Mouse (Mus musculus): ENCODE results near the gene Fgg. TPM values are rescaled to one million over a fixed set of nuclear protein-coding genes. Genes with fewer than 3 reads are reported as not detected.

The Fgg gene
- polyA plus RNA-seq, 1 experiment from 2014 or later, result 0.13 TPM

GRCm38 (mm10) chr3:83053126-83053525, 45.6 kb downstream of the Fgg start:
- ATAC-seq (ENCODE audit: low read depth), result no peak
- 93% methylated on average over 7 of the region's 7 CpGs for whole genome bisulfite sequencing

GRCm38 (mm10) chr3:83053758-83054157, 46.2 kb downstream of the Fgg start:
- Histone ChIP-seq H3K27ac (replicated peaks; ENCODE audit: low read depth, low read length) (no peak overlapping the region), H3K36me3 (ENCODE audit: control insufficient read depth, insufficient read depth, low read length) (peaks cover 20% of the 10 kb centered on the region), H3K4me1 (ENCODE audit: control insufficient read depth, insufficient read depth, low read length) (peaks cover 5% of the 10 kb centered on the region), H3K4me2 (ENCODE audit: low read depth, low read length) (no peak overlapping the region), H3K27me3 (replicated peaks; ENCODE audit: control insufficient read depth, insufficient read depth, low read length) (no peaks in the 10 kb centered on the region), H3K9ac (ENCODE audit: low read depth, low read length) (no peak overlapping the region), H3K9me3 (ENCODE audit: control insufficient read depth, low read length) (no peaks in the 10 kb centered on the region), H3K4me3 (ENCODE audit: low read depth, low read length) (no peak overlapping the region)
- ATAC-seq (ENCODE audit: low read depth), result no peak
- DNase-seq (ENCODE audit: low spot score), result peak; percentile 59
- WGBS, result 30% methylated on average over 10 of the region's 10 CpGs

More at GRCm38 (mm10) chr3:83053126-83053525, 45.6 kb downstream of the Fgg start:
- Histone ChIP-seq H3K4me3 (ENCODE audit: low read depth, low read length) (no peak overlapping the region), H3K9ac (ENCODE audit: low read depth, low read length) (0 out of 2 replicates have a peak overlapping the region, but pooled peaks have one; percentile 8), H3K27me3 (replicated peaks; ENCODE audit: control insufficient read depth, insufficient read depth, low read length) (no peaks in the 10 kb centered on the region), H3K27ac (replicated peaks; ENCODE audit: low read depth, low read length) (no peak overlapping the region), H3K4me2 (ENCODE audit: low read depth, low read length) (no peak overlapping the region), H3K36me3 (ENCODE audit: control insufficient read depth, insufficient read depth, low read length) (peaks cover 14% of the 10 kb centered on the region), H3K9me3 (ENCODE audit: control insufficient read depth, low read length) (no peaks in the 10 kb centered on the region), H3K4me1 (ENCODE audit: control insufficient read depth, insufficient read depth, low read length) (peaks cover 5% of the 10 kb centered on the region)
- DNase-seq (ENCODE audit: low spot score), result no peak

GRCm38 (mm10) chr3:83054759-83055158, 47.2 kb downstream of the Fgg start:
- ATAC-seq (ENCODE audit: low read depth), result no peak
- Histone ChIP-seq H3K9me3 (ENCODE audit: control insufficient read depth, low read length) (no peaks in the 10 kb centered on the region), H3K36me3 (ENCODE audit: control insufficient read depth, insufficient read depth, low read length) (peaks cover 30% of the 10 kb centered on the region), H3K9ac (ENCODE audit: low read depth, low read length) (no peak overlapping the region), H3K4me3 (ENCODE audit: low read depth, low read length) (peak overlapping the region; percentile 76), H3K4me1 (ENCODE audit: control insufficient read depth, insufficient read depth, low read length) (peaks cover 5% of the 10 kb centered on the region), H3K27me3 (replicated peaks; ENCODE audit: control insufficient read depth, insufficient read depth, low read length) (no peaks in the 10 kb centered on the region), H3K27ac (replicated peaks; ENCODE audit: low read depth, low read length) (no peak overlapping the region), H3K4me2 (ENCODE audit: low read depth, low read length) (peak overlapping the region; percentile 50)
- 36% methylated on average over 13 of the region's 13 CpGs for WGBS
- peak; percentile 5 for DNase-seq (ENCODE audit: low spot score)

- ATAC-seq (ENCODE audit: low read depth), result peak; percentile 99
- WGBS, result under 1% methylated on average over 42 of the region's 61 CpGs
- peak; percentile 98 for DNase-seq (ENCODE audit: low spot score)
- peak within 1 kb of the TSS; percentile 76 for H3K4me3 ChIP-seq (ENCODE audit: low read depth, low read length)
- peaks cover 36% of the 10 kb centered on the region for H3K36me3 ChIP-seq (ENCODE audit: control insufficient read depth, insufficient read depth, low read length)
- H3K4me1 ChIP-seq (ENCODE audit: control insufficient read depth, insufficient read depth, low read length), result peaks cover 5% of the 10 kb centered on the region
- no peaks in the 10 kb centered on the region for H3K27me3 ChIP-seq (replicated peaks; ENCODE audit: control insufficient read depth, insufficient read depth, low read length)
- H3K9me3 ChIP-seq (ENCODE audit: control insufficient read depth, low read length), result no peaks in the 10 kb centered on the region
- peak within 1 kb of the TSS; percentile 85 for H3K9ac ChIP-seq (ENCODE audit: low read depth, low read length)
- peak within 1 kb of the TSS; percentile 92 for H3K4me2 ChIP-seq (ENCODE audit: low read depth, low read length)
- peak within 1 kb of the TSS; percentile 65 for H3K27ac ChIP-seq (replicated peaks; ENCODE audit: low read depth, low read length)
Measured at GRCm38 (mm10) chr3:83055281-83056038, 47.9 kb downstream of the Fgg start, which contains the start of gene Plrg1. Gene Plrg1 (plus strand): TSS chr3:83055522.

- ATAC-seq (ENCODE audit: low read depth) (no peak), DNase-seq (ENCODE audit: low spot score) (no peak)
- Histone ChIP-seq H3K27ac (replicated peaks; ENCODE audit: low read depth, low read length) (no peak overlapping the region), H3K36me3 (ENCODE audit: control insufficient read depth, insufficient read depth, low read length) (peaks cover 52% of the 10 kb centered on the region), H3K27me3 (replicated peaks; ENCODE audit: control insufficient read depth, insufficient read depth, low read length) (no peaks in the 10 kb centered on the region), H3K4me3 (ENCODE audit: low read depth, low read length) (no peak overlapping the region), H3K9me3 (ENCODE audit: control insufficient read depth, low read length) (no peaks in the 10 kb centered on the region), H3K4me1 (ENCODE audit: control insufficient read depth, insufficient read depth, low read length) (peaks cover 5% of the 10 kb centered on the region), H3K9ac (ENCODE audit: low read depth, low read length) (no peak overlapping the region), H3K4me2 (ENCODE audit: low read depth, low read length) (no peak overlapping the region)
- 91% methylated on average over 2 of the region's 2 CpGs for WGBS
Measured at GRCm38 (mm10) chr3:83057046-83057445, 49.5 kb downstream of the Fgg start.

Other genes with a start within 250 kb of the Fgg start
- gene Rbm46, start 131.2 kb upstream of the Fgg start, polyA plus RNA-seq (2014; fragmentation: Nextera tagmentation; extraction: Ambion mirVana), result 5.5 and 6.0 TPM in 2 replicates
- 0.17 and 0.36 TPM in 2 replicates for gene Lrat, start 103.8 kb upstream of the Fgg start, polyA plus RNA-seq (2014; fragmentation: Nextera tagmentation; extraction: Ambion mirVana)
- 0.09 TPM in 1 of 2 replicates, not detected in the other for gene Fga, start 18.4 kb downstream of the Fgg start, polyA plus RNA-seq (2014; fragmentation: Nextera tagmentation; extraction: Ambion mirVana)
- 0.10 TPM in 1 of 2 replicates, not detected in the other for gene Fgb, start 42.1 kb downstream of the Fgg start, polyA plus RNA-seq (2014; fragmentation: Nextera tagmentation; extraction: Ambion mirVana)
- 86.1 and 98.0 TPM in 2 replicates for gene Plrg1, start 47.8 kb downstream of the Fgg start, polyA plus RNA-seq (2014; fragmentation: Nextera tagmentation; extraction: Ambion mirVana)
- gene Dchs2, start 120.2 kb downstream of the Fgg start, polyA plus RNA-seq (2014; fragmentation: Nextera tagmentation; extraction: Ambion mirVana), result 2.3 and 2.7 TPM in 2 replicates

All from embryonic facial prominence, embryonic 14.5 days (tissue).